Mouse (Mus musculus): Measurements from ENCODE around the gene Tnrc6c. TPM values are rescaled to one million over a fixed set of nuclear protein-coding genes. Genes with fewer than 3 reads are reported as not detected.
A peak's percentile ranks its signal among the peaks of the same experiment; 100 is the strongest.

Gene Tnrc6c
- total RNA-seq, 2 experiments from 2014 or later: 20.4 to 24.5 TPM

DNA sequence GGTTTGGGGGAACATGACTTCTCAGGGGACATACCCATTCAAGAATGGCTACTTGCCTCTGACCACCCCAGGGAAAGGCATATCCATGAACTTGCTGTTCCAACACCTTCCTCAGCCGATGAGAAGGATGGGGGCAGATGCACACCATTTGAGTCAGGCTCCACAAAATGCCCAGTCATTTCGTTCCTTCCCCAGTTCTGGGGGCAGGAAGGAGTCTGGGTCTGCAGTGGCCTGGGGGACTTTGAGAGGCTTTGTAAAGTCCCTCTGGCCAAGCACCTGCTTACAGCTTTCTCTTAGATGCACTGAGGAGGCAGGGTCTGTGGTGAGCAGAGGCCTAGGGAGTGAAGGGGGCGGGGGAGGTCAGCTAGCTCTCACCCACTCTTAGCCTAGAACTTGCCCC is 20.8 kb upstream of the Tnrc6c start:
- DNase-seq (ENCODE audit: low spot score in 2 of 2): no peak

DNA sequence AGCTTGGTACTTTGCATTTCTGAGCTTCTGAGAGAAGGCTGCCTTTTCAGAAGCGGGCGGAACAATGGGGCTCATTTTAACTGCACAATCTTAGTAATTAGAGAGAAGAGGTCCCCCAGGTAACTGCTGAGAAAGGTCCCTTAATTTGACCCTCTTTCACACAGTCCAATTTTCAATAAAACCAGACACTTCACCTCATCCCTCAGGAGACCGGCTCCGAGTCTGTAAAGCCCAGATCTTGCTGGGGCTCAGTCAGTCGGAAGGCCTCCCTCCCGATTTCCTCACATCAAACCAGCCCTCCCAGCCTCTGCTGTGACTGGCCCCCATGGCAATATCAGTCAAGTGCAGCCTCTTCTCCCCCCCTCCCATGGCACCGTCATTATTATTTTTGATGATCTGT is 15.7 kb upstream of the Tnrc6c start:
- DNase-seq (ENCODE audit: low spot score in 2 of 2): no peak

DNA sequence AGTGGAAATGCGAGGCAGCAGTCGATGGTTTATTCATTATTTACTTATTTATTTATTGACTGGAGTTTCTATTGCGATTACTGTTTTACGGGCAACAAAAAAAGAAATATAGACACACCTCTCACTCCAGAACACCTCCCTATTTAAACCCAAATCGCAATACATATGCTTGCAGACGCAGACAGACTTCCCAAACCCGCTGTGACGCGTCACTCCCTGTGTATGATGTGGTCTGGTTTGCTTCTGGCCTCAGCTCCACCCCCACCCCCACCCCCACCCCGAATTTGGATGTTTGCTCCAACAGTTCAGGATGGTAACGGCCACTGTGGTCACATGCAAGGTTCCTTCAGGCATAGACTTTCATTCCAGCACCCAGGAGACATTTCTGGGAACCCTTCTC is 15.3 kb upstream of the Tnrc6c start:
- no peak for DNase-seq (ENCODE audit: low spot score in 2 of 2)

DNA sequence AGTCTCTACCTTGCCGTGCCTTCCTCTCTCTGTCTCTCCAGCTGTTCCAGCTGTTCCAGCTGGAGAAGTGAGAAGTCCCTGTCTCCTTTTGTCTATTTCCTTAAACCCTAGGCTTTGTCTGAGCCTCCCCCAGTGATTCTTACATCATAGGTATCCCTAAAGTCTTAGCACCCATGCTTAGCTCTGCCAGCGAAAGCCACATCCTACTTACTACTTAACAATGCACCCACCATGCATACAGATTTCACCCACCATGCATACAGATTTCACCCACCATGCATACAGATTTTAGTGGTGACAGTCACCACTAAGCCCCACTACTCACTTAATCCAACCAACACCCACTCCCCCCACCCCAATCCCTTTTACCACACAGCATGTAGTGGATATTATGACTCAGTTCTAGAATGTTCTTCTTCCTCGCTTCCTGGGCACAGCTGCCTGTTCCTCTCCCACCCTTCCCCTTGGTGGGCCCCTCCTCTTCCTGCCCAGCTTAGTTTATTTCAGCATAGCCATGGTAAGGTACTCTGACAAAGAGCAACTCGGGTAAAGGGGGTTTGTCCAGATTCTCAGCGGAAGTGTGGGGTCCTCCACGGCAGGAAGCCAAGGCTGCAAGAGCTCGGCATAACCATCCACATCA is 14.6 kb upstream of the Tnrc6c start:
- DNase-seq (ENCODE audit: low spot score in 2 of 2): no peak

DNA sequence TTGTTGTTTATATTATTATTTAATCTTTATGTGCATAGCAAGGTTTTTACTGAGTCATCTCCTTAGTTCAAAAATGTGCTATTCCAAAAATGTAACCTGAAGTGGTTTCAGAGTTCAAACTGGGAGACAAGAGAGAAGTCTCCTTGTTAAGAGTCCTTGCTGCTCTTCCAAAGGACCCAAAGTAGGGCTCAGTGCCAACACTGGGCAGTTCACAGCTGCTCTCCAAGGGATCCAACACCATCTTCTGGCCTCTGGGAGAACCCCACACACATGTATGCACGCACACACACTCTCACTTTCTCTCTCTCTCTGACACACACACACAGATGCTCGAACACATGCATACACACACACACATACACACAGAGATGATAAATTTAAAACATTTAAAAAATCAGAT is 11.9 kb upstream of the Tnrc6c start:
- no peak for DNase-seq (ENCODE audit: low spot score in 2 of 2)

DNA sequence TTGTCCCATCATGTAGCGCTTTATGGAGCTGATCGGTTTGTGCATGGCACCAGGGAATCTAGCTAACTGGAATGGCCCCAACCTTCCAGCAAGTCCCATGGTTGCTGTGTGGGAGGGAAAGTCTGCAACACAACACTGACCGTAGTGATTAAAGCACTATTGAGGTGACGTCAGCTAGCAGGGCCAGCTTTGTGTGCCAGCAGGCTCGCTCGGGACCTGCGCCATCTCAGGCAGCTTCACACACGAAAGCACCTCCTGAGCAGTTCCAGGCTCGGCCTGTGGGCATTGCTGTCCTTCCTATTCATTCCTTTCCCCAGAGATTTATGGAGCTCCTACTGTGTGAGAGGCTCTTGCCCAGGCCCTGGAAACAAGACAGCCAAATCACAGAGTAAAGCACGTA is 10.8 kb upstream of the Tnrc6c start:
- no peak for DNase-seq (ENCODE audit: low spot score in 2 of 2)

DNA sequence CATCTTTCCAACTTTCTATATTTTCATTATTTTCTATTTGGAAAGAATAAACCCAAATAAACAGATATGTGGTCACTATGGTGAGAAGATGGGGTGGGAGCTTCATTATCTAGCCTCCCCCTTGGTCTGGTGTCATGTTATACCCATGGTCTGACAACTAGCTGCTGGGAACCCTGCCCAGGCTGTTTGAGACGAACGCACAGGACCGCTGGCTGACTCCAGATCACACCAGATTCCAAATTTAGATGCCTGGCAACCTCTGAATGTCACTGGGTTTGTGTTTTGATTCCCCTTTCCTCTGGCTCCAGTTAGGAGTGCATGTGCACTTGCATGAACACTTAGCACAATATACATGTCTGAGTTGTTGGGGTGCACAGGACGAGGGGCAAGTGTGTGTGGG is 7.3 kb upstream of the Tnrc6c start:
- DNase-seq (ENCODE audit: low spot score in 2 of 2): no peak

DNA sequence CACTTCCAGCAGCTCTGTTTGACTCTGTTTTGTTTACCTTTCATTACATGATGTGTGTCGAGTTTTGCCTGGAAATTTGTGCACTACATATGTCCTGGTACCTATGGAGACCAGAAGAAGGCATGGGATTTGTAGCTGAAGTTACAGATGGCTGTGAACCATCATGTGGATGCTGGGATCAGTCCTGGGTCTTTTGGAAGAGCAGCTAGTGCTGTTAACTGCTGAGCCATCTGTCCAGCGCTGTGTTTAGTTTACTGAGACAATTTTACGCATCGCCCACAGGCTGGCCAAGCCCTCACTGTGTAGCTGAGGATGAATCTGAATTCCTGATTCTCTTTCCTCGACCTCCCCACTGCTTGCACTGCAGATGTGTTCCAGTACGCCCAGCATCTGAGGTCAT is 6.1 kb upstream of the Tnrc6c start:
- DNase-seq (ENCODE audit: low spot score in 2 of 2): no peak

DNA sequence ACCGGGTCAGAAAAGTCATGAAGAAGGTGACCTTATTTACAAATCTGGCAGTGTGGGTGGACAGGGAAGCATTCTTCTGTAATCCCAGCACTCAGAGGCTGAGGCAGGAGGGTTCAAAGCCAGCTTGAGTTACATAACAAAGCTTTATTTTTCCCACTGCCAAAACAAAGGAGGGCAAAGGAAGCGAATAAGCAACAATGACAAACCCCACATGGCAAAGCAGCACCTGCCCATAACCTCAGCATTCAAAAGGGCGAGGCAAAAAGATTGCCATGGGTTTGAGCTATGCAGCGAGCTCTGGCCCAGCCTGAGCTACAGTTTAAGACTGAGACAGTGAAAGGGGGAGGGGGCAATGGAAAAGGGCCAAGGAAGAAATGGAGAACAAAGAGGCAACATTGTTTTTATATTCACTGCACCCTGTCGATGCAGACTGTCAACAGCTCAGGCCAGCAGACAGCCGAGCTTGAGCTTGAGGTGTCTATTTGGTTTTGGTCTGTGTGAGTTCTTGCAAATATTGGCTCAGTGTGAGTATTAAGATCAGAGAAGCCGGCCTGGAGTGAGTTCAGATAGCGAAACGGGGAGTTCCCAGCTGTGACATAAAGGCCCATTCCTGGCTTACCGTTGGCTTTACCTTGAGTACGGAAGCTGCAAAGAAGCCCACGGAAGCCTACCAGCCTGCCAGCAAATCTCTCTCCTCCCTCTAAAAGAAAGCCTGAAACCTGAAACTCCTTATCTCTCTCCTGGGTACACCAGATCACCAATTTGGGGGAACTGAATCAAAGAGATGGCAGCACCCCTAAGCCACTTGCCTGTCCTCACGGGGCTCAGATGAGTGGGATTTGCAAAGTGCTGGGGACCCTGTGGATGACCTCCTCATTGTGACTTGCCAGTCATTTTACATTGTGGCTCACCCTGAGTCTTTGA is 3.1 kb upstream of the Tnrc6c start:
- no peak for DNase-seq (ENCODE audit: low spot score in 2 of 2)

DNA sequence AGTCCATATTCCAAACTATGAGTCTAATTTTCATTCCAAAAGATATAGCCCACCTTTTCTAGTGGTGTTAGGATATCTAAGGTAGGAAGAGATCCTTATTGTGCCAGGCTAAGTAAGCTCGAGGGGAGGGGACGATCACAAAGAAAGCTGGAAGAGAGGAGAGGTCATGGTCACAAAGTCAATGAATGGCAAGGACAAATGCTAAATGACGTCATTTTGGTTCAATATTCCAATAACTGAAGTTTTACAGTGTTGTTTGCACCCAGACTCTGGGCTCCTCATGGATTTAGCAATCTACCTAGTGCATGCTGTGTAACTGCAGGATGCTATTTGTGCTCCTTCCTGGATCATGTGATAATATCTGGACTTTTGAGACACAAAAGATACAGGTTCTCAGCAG is 1.2 kb upstream of the Tnrc6c start:
- no peak for DNase-seq (ENCODE audit: low spot score in 2 of 2)

DNA sequence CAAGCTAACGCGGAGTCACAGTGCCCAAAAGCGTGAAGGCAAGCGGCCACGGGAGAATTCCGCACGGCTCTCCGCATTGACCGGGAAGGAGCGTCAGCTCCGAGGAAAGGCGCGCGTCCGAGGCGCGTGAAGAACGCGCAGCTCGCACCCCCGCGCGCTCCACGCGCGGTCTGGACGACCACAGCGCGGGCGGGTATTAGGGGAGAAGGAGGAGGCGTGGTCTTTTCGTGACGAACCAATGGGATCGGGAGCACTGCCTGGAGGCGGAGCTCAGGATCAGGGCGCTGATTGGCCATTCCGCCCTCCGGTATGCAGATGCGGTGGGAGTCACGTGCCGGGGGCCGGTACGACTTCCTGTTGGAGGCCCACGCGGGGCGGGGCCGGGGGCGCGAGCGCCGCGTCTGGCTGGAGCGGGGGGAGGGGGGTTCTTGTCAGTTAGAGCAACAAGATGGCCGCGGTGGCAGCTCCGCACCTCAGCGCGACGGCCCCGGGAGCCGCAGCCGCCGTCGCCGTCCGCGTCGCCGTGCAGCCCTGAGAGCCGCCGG is 363 bp downstream of the Tnrc6c start:
- DNase-seq (ENCODE audit: low spot score in 2 of 2): peak; percentile 96 to 98

DNA sequence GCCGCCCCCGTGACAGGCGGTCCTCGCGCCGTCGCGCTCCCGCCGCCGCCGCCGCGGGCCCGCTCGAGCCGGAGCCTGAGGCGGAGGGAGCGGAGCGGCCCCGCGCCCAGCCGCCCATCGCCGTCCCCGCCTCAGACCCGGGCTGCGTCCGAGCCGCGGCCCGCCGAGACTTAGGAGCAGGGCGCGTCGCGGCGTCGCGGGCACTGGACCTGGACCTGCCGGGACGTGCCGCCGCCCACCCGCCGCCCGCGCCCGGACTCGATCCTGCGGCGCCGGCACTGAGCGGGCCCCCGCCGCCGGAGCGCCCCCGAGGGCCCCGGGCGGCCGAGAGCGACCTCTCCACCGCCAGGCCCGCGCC is 824 bp downstream of the Tnrc6c start:
- no peak for DNase-seq (ENCODE audit: low spot score in 2 of 2)

DNA sequence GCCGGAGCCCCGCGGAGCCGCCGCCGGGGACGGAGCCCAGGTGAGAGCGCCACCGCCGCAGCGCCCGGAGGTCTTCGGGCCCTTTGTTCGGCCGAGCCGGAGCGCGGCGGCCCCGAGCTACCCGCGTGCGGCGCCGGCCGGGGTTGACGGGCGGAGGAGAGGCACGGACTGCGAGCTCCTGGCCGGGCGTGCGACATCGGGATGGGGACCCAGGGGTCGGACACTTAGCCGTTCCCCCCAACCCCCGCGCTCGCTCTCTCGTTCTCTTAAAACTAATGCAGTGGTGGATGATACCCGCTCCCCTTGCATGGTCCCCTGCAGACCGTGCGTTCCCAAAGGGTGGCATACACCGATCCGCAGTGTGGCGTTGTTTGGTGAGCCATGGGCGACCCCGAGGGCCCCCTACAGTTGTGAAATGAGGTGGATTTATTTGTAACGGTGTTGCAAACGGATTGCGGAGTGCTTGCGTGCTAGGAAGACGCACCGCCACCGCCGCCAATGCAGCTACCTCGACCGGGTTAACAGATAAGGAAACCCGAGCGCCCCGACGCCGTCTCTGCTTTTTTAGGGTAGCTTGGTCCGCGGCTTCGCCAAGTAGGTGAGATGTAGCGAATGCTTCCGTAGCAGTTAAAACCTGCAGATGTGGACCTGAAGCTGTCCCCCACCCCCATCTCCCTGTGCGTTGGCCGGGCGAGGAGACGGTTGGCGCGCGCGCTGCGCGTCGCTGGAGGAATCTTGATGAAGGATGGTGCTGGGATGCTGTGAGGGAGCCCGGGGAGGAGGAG is 1.4 kb downstream of the Tnrc6c start:
- DNase-seq (ENCODE audit: low spot score in 2 of 2): peak; percentile 47 to 60

DNA sequence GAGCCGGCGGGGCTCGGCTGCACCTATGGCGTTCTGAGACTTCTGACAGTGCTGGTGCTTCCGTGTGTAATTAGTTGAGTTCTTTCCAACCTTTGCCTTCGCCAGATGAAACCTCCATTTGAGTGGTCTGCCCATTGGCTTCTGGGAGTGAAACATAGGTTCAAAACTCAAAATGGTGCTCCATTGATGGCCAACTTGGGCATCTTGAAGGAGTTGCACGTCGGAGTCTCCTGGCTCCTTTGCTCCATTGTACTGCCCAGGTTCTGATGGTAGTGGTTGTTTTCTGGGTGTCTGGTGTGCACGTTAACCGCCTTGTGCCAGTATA is 1.9 kb downstream of the Tnrc6c start:
- DNase-seq (ENCODE audit: low spot score in 2 of 2): no peak

DNA sequence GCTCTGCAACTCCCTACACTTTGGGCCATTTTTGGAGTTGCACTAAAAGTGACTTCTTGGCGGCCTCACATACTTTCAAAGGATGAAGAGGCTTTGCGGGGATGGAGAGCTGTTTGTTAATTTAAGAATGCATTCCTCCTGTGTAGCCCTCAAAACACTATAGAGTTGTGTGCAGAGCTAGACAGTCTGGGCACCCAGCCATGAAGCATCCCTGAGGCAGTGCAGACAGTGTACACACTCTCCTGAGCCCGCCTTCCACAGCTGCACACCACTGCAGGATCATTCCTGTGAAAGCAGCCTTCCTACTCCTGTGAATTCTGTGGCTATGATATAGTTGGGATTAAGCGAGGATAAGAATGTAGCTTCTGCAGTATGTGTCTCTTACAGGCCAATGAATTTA is 4.9 kb downstream of the Tnrc6c start:
- no peak for DNase-seq (ENCODE audit: low spot score in 2 of 2)

DNA sequence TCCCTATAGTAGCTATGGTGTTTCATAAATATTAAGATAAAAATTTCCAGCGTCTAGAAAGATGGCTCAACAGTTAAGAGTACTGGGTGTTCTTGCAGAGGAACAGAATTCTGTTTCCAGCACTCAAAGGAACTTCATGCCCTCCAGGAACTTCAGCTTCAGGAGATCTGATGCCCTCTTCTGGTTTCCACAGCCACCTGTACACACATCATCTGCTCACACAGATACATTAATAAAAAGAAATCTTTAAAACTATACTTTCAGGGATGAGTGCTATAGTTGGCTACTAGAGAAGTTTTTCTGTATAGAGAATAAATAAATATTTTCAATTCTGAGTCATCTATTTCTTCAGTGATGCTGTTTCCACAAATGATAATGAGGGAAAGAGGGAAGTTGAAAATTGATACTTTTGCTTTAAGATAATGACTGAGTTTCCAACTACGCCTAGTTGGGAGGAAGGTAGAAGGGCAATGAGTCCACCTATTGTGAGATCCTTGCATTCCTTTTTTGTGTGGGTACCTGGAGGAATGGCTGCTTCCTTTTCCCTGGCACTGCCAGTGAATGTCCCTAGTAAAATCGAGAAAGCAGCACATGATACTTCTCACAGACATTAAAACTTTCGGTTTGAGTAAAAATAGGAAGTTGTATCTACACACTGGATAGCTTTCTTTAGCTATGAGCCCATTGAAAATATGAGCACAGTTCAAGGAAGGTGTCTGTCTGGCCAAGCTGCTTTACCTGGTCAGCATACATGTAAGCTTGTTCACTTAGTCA is 9.1 kb downstream of the Tnrc6c start:
- DNase-seq (ENCODE audit: low spot score in 2 of 2): no peak

DNA sequence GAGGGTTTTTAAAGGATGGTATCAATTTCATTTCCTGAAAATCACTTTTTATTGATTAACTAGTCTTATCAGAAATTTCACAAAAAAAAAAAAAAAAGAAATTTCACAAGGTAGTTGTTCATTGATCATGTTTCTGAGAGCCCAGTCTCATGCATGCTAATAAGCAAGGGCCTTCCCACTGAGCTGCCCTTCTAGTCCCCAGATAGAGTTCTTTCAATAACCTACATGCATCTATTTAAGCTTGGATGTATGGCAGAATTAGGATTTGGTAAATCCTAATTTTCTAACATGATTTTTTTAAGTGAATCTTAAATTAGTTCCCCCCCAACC is 9.7 kb downstream of the Tnrc6c start:
- no peak for DNase-seq (ENCODE audit: low spot score in 2 of 2)

DNA sequence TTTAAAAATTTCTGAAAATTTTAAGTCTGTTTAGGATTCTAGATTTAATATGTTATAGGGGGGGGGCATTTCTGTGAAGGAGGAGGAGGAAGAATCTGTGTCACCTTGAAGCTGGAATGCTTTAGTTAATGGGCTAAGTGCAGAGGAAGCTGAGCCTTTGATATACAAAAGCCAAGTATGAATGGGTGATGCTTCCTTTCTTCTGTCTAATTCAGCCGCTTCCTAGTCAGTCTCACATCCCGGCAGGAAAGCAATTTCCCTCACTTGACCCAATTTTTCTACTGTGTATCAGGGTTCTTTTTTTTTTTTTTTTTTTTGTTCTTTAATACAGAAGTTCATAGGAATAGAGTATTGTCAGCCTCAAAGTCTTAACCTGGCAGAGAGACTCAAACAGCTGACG is 11.1 kb downstream of the Tnrc6c start:
- no peak for DNase-seq (ENCODE audit: low spot score in 2 of 2)

DNA sequence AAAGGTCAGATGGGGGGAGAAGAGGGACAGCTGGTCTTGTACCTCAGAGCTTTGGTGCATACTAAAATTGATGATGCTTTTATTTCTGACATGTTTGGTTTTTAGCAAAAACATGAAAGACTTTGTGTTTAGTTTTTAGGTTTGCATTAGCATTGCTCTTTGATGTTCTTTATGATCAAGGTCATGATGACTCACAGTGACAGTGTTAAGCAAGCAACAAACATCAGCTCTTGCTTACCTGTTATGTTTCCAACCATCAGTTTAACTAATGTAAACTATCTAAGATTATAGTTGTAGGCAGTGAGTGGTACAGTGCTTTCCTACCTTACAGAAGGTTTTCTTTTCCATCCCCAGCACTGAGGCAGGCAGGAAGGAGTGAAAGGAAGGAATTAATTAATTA is 12.5 kb downstream of the Tnrc6c start:
- DNase-seq (ENCODE audit: low spot score in 2 of 2): no peak

DNA sequence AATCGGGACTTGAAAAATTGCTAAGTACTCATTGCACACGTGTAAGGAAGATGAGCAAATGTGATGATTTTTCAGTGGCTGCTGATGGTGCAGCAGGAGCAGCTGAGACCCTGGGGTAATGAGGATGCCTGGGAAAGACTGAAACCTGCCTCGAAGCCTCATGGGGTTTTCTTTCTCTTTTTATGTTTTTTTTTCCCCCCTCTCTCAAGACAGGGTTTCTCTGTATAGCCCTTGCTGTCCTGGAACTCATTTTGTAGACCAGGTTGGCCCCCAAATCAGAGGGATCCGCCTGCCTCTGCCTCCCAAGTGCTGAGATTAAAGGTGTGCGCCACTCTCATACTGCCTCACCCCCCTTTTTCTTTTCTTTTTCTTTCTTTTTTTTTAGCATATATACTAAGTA is 13.1 kb downstream of the Tnrc6c start:
- no peak for DNase-seq (ENCODE audit: low spot score in 2 of 2)

DNA sequence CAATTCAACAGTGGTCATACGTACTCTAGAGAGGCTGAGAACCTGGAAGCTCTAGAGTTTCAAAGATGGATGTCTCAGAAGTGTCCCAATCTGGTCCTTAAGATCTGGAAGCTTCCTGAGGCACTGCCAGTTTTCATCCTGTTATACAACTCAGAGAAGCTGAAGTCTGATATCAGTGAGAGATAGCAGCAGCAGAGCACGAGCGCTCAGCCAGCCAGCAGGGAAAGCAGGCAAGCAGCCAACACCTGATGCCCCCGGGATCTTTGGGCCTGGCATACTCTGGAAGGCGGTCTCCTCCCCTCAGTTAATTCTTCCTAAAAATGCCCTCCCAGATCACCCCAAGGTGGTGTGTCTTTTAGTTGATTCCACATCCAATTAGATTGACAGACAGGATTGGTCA is 13.7 kb downstream of the Tnrc6c start:
- no peak for DNase-seq (ENCODE audit: low spot score in 2 of 2)
